Mouse (Mus musculus): ENCODE results near the gene Arhgap23. TPM values are rescaled to one million over a fixed set of nuclear protein-coding genes. Genes with fewer than 3 reads are reported as not detected.

Gene Arhgap23
- polyA plus RNA-seq, 1 experiment from 2014 or later = 7.8 TPM

- Histone ChIP-seq H3K36me3 (peaks cover 89% of the 10 kb centered on the region), H3K4me1 (peaks cover 8% of the 10 kb centered on the region), H3K4me3 (no peak overlapping the region), H3K27me3 (ENCODE audit: insufficient read depth, poor library complexity, severe bottlenecking) (no peaks in the 10 kb centered on the region), H3K27ac (no peak overlapping the region), H3K9me3 (no peaks in the 10 kb centered on the region)
- DNase-seq (ENCODE audit: low spot score) = peak; percentile 89
- WGBS = 36% methylated on average over 16 of the region's 16 CpGs
Observed at GRCm38 (mm10) chr11:97489589-97490324, 74.4 kb downstream of the Arhgap23 start.

GRCm38 (mm10) chr11:97491640-97492039, 76.3 kb downstream of the Arhgap23 start:
- no peak for DNase-seq (ENCODE audit: low spot score)
- 83% methylated on average over 10 of the region's 10 CpGs for WGBS
- no peaks in the 10 kb centered on the region for H3K9me3 ChIP-seq
- peaks cover 88% of the 10 kb centered on the region for H3K36me3 ChIP-seq
- peaks cover 8% of the 10 kb centered on the region for H3K4me1 ChIP-seq
- H3K4me3 ChIP-seq = no peak overlapping the region
- no peak overlapping the region for H3K27ac ChIP-seq
- H3K27me3 ChIP-seq (ENCODE audit: insufficient read depth, poor library complexity, severe bottlenecking) = peaks cover 4% of the 10 kb centered on the region; the same call in 1 of the 2 replicates

DNA sequence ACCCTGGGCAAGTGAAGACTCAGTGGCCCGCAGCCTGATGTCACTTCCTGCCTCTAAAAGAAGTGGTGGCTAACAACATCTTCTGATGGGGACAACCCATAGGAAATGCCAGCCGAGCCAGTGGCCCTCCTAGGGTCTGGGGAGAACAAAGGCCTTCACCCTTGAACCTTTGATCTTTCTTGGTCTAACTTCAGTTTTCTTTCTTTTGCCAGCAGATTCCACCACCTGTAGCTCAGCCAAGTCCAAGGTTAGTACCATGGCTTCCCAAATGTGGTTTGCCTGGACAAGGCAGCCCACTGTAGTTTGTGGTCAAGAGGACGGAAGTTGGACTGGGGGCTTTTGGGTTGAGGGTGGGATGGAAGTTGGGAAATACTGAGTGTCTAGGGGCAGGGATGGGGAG, 77.5 kb downstream of the Arhgap23 start:
- WGBS = 91% methylated on average over 3 of the region's 3 CpGs
- no peak for DNase-seq (ENCODE audit: low spot score)
- H3K4me3 ChIP-seq = no peak overlapping the region
- peaks cover 8% of the 10 kb centered on the region for H3K4me1 ChIP-seq
- H3K27ac ChIP-seq = no peak overlapping the region
- no peaks in the 10 kb centered on the region for H3K9me3 ChIP-seq
- H3K27me3 ChIP-seq (ENCODE audit: insufficient read depth, poor library complexity, severe bottlenecking) = peaks cover 16% of the 10 kb centered on the region
- peaks cover 88% of the 10 kb centered on the region for H3K36me3 ChIP-seq

DNA sequence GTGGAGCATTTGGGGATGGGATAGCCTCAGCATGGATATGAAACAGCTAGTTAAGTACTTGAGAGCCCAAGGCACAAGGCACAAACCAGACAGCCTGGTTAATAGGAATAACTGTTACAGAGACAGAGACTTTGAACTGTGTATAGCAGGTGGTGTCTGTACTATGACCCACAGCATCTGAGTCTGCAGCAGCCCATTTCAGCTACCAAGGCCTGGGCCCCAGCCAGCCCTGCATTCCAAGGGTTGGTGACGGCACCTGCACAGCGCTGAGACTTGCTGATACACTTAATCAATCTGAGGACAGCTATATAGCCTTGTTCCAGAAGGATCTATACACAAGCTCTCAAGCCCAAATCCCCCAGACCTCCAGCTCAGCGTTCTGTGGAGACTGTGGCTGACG, 82.2 kb downstream of the Arhgap23 start:
- WGBS = 86% methylated on average over 4 of the region's 4 CpGs
- H3K27me3 ChIP-seq (ENCODE audit: insufficient read depth, poor library complexity, severe bottlenecking) = peaks cover 62% of the 10 kb centered on the region
- no peak overlapping the region for H3K4me3 ChIP-seq
- peaks cover 29% of the 10 kb centered on the region for H3K4me1 ChIP-seq
- peaks cover 91% of the 10 kb centered on the region for H3K36me3 ChIP-seq
- H3K27ac ChIP-seq = no peak overlapping the region
- H3K9me3 ChIP-seq = no peaks in the 10 kb centered on the region
- DNase-seq (ENCODE audit: low spot score) = no peak

DNA sequence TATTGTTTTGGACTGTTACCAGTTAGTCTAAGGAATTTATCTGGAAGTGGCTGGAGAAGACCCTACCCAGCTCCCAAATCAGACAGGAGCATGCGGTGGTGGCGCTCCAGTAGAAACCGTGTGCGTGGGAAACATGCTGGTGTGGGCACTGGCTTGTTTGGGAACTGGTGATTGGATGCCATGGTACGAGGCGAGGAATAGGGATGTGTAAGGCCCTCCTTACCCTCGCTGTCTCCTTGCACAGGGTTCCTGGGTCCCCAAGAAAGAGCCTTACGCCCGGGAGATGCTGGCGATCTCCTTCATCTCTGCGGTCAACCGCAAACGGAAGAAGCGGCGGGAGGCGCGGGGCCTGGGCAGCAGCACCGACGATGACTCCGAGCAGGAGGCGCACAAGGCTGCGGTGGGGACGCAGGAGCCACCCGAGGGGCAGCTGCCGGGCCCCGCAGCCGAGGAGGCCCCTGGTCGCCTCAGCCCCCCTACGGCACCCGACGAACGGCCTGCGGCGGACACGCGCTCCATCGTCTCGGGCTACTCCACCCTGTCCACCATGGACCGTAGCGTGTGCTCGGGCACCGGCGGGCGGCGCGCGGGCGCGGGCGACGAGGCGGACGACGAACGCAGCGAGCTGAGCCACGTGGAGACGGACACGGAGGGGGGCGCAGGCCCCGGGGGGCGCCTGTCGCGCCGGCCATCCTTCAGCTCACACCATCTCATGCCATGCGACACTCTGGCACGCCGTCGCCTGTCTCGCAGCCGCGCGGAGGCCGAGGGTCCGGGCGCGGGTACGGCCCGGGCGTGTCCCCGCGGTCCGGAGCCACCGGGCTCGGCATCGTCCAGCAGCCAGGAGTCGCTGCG, 84.8 kb downstream of the Arhgap23 start, which contains the start of gene 4933428G20Rik:
4933428G20Rik (minus strand) TSS at position 476 of the 855 bp plus-strand sequence.
- Histone ChIP-seq H3K27ac (peak within 1 kb of the TSS; percentile 68), H3K27me3 (ENCODE audit: insufficient read depth, poor library complexity, severe bottlenecking) (peaks cover 65% of the 10 kb centered on the region), H3K4me3 (peak within 1 kb of the TSS; percentile 49), H3K4me1 (peaks cover 33% of the 10 kb centered on the region), H3K9me3 (no peaks in the 10 kb centered on the region), H3K36me3 (peaks cover 65% of the 10 kb centered on the region)
- WGBS = 21% methylated on average over 83 of the region's 88 CpGs
- DNase-seq (ENCODE audit: low spot score) = no peak

GRCm38 (mm10) chr11:97500720-97501448, 85.6 kb downstream of the Arhgap23 start:
- no peak for DNase-seq (ENCODE audit: low spot score)

DNA sequence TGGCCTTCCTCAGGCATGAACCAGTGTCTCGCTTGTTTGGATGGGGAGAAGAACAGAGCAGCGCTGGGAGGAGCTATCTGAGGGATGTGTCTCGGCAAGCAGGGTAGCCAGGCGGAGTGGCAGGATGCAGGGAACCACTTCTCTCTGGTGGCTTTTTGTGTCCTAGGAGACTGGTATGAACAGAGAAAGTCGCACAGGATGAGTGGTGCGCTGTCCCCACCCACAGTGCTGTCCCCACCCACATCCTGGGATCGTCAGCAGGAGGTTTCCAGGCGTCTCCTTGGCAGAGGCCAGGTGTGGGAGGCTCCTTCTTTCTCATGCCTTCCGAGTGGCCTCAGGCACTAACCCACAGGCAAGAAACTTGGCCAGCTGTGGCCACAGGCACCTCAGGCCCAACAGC, 87.0 kb downstream of the Arhgap23 start:
- peaks cover 62% of the 10 kb centered on the region for H3K27me3 ChIP-seq (ENCODE audit: insufficient read depth, poor library complexity, severe bottlenecking)
- 37% methylated on average over 9 of the region's 9 CpGs for whole genome bisulfite sequencing

More at GRCm38 (mm10) chr11:97500720-97501448, 85.6 kb downstream of the Arhgap23 start:
- peak overlapping the region; percentile 49 for H3K4me3 ChIP-seq
- H3K36me3 ChIP-seq = peaks cover 57% of the 10 kb centered on the region
- peak overlapping the region; percentile 68 for H3K27ac ChIP-seq
- peaks cover 65% of the 10 kb centered on the region for H3K27me3 ChIP-seq (ENCODE audit: insufficient read depth, poor library complexity, severe bottlenecking)
- 33% methylated on average over 51 of the region's 51 CpGs for WGBS
- H3K4me1 ChIP-seq = peaks cover 33% of the 10 kb centered on the region
- no peaks in the 10 kb centered on the region for H3K9me3 ChIP-seq

GRCm38 (mm10) chr11:97502846-97503245, 87.5 kb downstream of the Arhgap23 start:
- Histone ChIP-seq H3K4me3 (no peak overlapping the region), H3K9me3 (no peaks in the 10 kb centered on the region), H3K4me1 (peaks cover 33% of the 10 kb centered on the region), H3K27ac (no peak overlapping the region), H3K36me3 (peaks cover 39% of the 10 kb centered on the region), H3K27me3 (ENCODE audit: insufficient read depth, poor library complexity, severe bottlenecking) (peaks cover 58% of the 10 kb centered on the region)
- WGBS = 74% methylated on average over 4 of the region's 4 CpGs
- DNase-seq (ENCODE audit: low spot score) = no peak

More for the DNA sequence above, 87.0 kb downstream of the Arhgap23 start:
- no peak overlapping the region for H3K4me3 ChIP-seq
- no peak for DNase-seq (ENCODE audit: low spot score)
- peaks cover 44% of the 10 kb centered on the region for H3K36me3 ChIP-seq
- H3K9me3 ChIP-seq = no peaks in the 10 kb centered on the region
- no peak overlapping the region for H3K27ac ChIP-seq
- H3K4me1 ChIP-seq = peaks cover 33% of the 10 kb centered on the region

DNA sequence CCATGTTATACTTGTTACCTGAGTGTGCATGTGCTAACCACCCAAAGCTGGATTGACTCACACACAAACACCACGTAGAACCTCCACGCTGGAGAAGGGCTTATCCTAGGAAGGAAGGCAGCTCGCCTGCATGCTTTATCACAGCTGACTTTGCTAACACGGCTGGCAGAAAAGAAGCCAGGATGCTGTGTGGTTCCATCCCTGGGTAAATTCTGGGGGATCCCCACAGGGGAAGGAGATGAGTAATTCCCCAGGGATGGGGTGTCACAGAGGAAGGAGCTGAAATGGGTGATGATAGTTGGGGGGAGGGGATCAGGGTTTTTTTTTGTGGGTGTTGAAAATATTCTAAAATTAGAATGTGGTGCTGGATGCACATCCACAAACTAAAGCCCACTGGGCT, 90.5 kb downstream of the Arhgap23 start:
- Histone ChIP-seq H3K27ac (no peak overlapping the region), H3K36me3 (peaks cover 12% of the 10 kb centered on the region), H3K4me1 (peaks cover 28% of the 10 kb centered on the region), H3K9me3 (no peaks in the 10 kb centered on the region), H3K27me3 (ENCODE audit: insufficient read depth, poor library complexity, severe bottlenecking) (peaks cover 44% of the 10 kb centered on the region), H3K4me3 (no peak overlapping the region)
- no peak for DNase-seq (ENCODE audit: low spot score)
- WGBS = 61% methylated on average over 4 of the region's 4 CpGs

GRCm38 (mm10) chr11:97506331-97506730, 91.0 kb downstream of the Arhgap23 start:
- no peak for DNase-seq (ENCODE audit: low spot score)
- H3K27ac ChIP-seq = no peak overlapping the region
- peaks cover 22% of the 10 kb centered on the region for H3K4me1 ChIP-seq
- no peaks in the 10 kb centered on the region for H3K9me3 ChIP-seq
- H3K27me3 ChIP-seq (ENCODE audit: insufficient read depth, poor library complexity, severe bottlenecking) = peaks cover 39% of the 10 kb centered on the region
- H3K36me3 ChIP-seq = peaks cover 6% of the 10 kb centered on the region
- H3K4me3 ChIP-seq = no peak overlapping the region
- WGBS = 50% methylated on average over 8 of the region's 8 CpGs

GRCm38 (mm10) chr11:97508198-97508597, 92.9 kb downstream of the Arhgap23 start:
- WGBS = 66% methylated on average over 3 of the region's 3 CpGs
- DNase-seq (ENCODE audit: low spot score) = no peak
- H3K36me3 ChIP-seq = no peaks in the 10 kb centered on the region
- H3K4me1 ChIP-seq = peaks cover 29% of the 10 kb centered on the region
- no peak overlapping the region for H3K27ac ChIP-seq
- no peaks in the 10 kb centered on the region for H3K9me3 ChIP-seq
- H3K27me3 ChIP-seq (ENCODE audit: insufficient read depth, poor library complexity, severe bottlenecking) = peaks cover 28% of the 10 kb centered on the region
- H3K4me3 ChIP-seq = no peak overlapping the region

GRCm38 (mm10) chr11:97509058-97509457, 93.7 kb downstream of the Arhgap23 start:
- Histone ChIP-seq H3K36me3 (no peaks in the 10 kb centered on the region), H3K27ac (no peak overlapping the region), H3K27me3 (ENCODE audit: insufficient read depth, poor library complexity, severe bottlenecking) (peaks cover 30% of the 10 kb centered on the region), H3K9me3 (no peaks in the 10 kb centered on the region), H3K4me3 (no peak overlapping the region), H3K4me1 (peaks cover 30% of the 10 kb centered on the region)
- DNase-seq (ENCODE audit: low spot score) = no peak
- 56% methylated on average over 5 of the region's 5 CpGs for WGBS
